Mouse (Mus musculus): ENCODE measurements around the gene Vill. TPM values are rescaled to one million over a fixed set of nuclear protein-coding genes. Genes with fewer than 3 reads are reported as not detected.

The Vill gene
- polyA plus RNA-seq (2012; rRNA removed; ENCODE audit: low replicate concordance) = 13.7 and 30.4 TPM in 2 replicates

DNA sequence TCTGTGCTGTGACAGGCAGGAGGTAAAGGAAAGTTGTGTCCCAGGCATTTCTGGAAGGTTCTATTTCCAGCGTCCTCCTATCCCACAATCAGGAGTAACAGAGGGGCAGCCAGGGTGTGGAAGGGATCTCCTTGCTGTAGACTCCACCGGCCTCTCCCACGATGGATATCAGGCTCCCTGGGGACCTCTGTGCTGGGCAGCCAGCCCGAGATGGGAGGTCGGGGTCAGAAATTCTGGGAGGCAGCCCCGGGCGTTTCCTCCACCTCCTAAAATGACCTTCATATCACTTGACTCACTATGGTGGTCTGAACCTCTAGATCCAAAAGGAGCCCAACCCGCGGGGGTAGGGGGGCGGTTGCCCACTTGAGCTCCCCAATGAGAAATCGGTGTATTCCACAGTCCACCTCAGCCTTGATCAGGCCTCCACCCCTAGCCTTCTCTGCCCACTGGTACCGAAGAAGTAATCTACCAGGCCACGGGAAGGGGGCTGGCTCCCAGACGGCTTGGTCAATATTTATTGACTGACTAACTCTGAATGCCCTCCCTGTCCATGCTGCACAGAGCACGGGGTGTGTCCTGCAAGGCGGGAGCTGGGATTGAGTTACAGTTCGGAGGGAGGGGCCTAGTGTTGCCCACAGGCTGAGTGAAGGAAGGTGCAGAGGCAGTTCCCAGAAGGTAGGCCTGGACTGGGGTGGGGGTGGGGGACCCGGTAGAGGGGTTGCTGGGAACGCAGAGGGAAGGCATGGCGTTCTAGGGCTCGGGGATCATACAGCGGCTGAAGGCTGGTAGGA lies at the start of gene Vill:
TSS of gene Vill (plus strand) at position 625 of the 791 bp plus-strand sequence.

DNA sequence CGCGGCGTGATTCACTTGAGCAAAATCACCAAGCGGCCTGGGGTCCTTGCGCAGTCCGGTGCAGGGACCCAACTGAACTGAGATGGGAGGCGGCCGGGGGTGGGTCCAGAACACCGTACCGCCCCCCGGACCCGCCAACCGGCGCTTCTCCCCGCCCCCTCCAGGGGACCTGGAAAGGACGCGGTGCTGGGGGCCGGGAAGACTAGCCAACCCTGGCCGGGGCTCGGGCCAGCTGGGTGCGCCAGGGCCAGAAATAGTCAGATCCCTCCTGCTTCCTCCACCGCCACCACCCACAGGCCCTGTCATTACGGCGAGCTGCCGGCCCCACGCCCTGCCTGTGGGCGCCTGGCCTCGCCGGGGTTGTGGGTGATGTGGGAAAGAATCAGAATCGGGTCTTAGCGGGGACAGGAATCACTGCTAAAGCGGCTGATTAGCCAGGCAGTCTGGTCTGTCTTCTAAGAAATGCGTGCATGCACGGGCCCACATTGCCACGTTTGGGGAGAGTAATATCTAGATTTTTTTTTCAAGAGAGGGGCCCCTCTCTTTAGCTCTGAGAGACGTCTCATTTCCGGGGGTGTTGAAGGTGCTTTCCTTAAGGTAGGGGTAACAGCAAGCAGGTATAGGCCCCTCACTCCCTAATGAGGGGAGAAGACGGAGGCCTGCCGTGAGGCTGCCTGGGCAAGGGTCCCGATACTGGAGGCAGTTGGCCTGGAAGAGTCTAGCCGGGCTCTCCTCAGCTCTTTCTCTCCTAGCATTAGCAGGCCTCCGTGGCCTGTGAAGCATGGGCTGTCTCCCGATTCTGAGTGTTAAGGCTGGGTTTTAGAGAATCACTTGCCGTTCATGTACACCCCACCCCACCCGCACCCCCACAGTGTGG lies 41.1 kb downstream of the Vill start, which contains the start of gene Plcd1:
TSS of gene Plcd1 (minus strand) at position 84 of the 877 bp plus-strand sequence.

DNA sequence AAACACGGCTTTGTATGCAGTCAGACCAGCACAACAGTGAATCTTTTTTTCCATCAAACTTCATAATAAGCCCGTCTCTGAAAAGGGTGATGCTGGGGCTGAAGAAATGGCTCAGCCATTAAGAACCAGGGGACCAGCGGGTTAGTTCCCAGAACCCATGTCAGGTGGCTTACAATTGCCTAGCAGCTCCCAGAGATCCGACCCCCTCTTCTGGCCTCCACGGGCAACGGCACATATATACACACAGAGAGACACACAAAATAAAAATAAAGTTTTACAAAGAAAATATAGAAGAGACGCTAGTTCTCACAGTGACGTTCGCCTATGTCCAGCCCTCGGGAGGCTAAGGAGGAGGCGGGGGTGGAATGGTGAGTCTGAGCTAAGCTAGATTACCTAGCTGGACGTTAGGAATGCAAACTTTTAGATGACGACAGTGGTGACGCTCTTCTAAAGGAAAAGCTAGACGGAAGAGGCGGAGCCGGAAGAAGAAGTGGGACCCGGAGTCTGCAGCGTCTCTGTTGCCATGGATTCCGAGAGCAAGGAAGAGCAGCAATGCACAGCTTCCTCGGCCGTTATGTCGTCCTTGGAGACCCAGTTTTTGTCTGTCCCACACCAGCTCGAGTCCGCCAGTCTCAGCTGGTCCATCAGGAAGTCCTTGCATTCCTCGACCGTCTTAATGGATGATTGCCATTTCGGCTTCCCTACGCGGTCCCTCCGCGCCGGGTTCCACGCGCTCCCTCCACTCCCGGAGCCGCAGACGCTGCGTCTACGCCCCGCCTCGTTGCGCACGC lies 49.6 kb downstream of the Vill start, which contains the start of gene Dlec1:
TSS of gene Dlec1 (plus strand) at position 487 of the 791 bp plus-strand sequence.

Other genes starting within 250 kb of the Vill start
- gene Ctdspl, start 126.3 kb upstream of the Vill start, polyA plus RNA-seq (2012; rRNA removed; ENCODE audit: low replicate concordance) = 46.3 and 76.9 TPM in 2 replicates
- 44.1 and 49.9 TPM in 2 replicates for gene Plcd1, start 40.7 kb downstream of the Vill start, polyA plus RNA-seq (2012; rRNA removed; ENCODE audit: low replicate concordance)
- 1.2 and 2.5 TPM in 2 replicates for gene Dlec1, start 49.7 kb downstream of the Vill start, polyA plus RNA-seq (2012; rRNA removed; ENCODE audit: low replicate concordance)
- gene Acaa1b, start 104.3 kb downstream of the Vill start, polyA plus RNA-seq (2012; rRNA removed; ENCODE audit: low replicate concordance) = 45.7 and 125 TPM in 2 replicates
- 0.04 and 0.07 TPM in 2 replicates for gene Gm47289, start 106.4 kb downstream of the Vill start, polyA plus RNA-seq (2012; rRNA removed; ENCODE audit: low replicate concordance)
- 0.14 TPM in 1 of 2 replicates, not detected in the other for gene Slc22a13, start 156.3 kb downstream of the Vill start, polyA plus RNA-seq (2012; rRNA removed; ENCODE audit: low replicate concordance)